26 mouse cellular contexts compared by ENCODE assay signal in genomic region chrX:153936111-153936510, GRCm38 (mm10).
DNase-seq lines count a peak whose midpoint lies in the region; ATAC-seq and TF ChIP-seq lines count a peak whose summit lies in the region.
"Had no signal": no experiment of that assay in that cellular context is flagged by ENCODE, and none has a peak within 500 bp of the region (broad histone marks: within the 10 kb centered on the region; RNA-seq: fewer than 3 reads in every experiment).

No protein-coding gene starts in this region.

- ATAC-seq in forebrain, embryonic 11.5 days (replicated peaks; ENCODE audit: low FRiP score), result no peak
- ATAC-seq in forebrain, embryonic 15.5 days (replicated peaks), result no peak
- no peak for ATAC-seq in liver, postnatal 0 days
- ATAC-seq in liver, embryonic 11.5 days (replicated peaks; ENCODE audit: low FRiP score), result no peak
- ATAC-seq: forebrain, embryonic 13.5 days; hindbrain, postnatal 0 days; inflammation-experienced regulatory T-cells, adult 6 months; Patski had no signal

- no peaks in the 10 kb centered on the region for H3K36me3 ChIP-seq in forebrain, embryonic 11.5 days (ENCODE audit: control insufficient read depth, insufficient read depth, low read length)
- H3K36me3 ChIP-seq in forebrain, embryonic 15.5 days, result no peaks in the 10 kb centered on the region
- H3K36me3 ChIP-seq in liver, postnatal 0 days (replicated peaks; ENCODE audit: insufficient read depth, low read length), result no peaks in the 10 kb centered on the region
- no peaks in the 10 kb centered on the region for H3K36me3 ChIP-seq in liver, embryonic 11.5 days (ENCODE audit: control insufficient read depth, insufficient read depth, low read length)
- H3K36me3 ChIP-seq: embryonic facial prominence, embryonic 12.5 days; embryonic facial prominence, embryonic 15.5 days; G1E; heart, embryonic 12.5 days; heart, embryonic 15.5 days had no signal

- no peaks in the 10 kb centered on the region for H3K9me3 ChIP-seq in forebrain, embryonic 11.5 days (ENCODE audit: control insufficient read depth, low read length)
- H3K9me3 ChIP-seq in forebrain, embryonic 15.5 days, result no peaks in the 10 kb centered on the region
- H3K9me3 ChIP-seq in liver, postnatal 0 days (ENCODE audit: low read length), result no peaks in the 10 kb centered on the region
- H3K9me3 ChIP-seq in liver, embryonic 11.5 days (ENCODE audit: control insufficient read depth, low read length), result no peaks in the 10 kb centered on the region; the same call in 1 of the 2 replicates
- H3K9me3 ChIP-seq: embryonic facial prominence, embryonic 12.5 days; embryonic facial prominence, embryonic 15.5 days; forebrain, embryonic 13.5 days; G1E; heart, embryonic 12.5 days; heart, embryonic 15.5 days had no signal

- H3K4me2 ChIP-seq in forebrain, embryonic 11.5 days (ENCODE audit: low read depth, low read length, severe bottlenecking), result no peak overlapping the region
- no peak overlapping the region for H3K4me2 ChIP-seq in forebrain, embryonic 15.5 days (replicated peaks)
- H3K4me2 ChIP-seq in liver, postnatal 0 days (ENCODE audit: low read depth, low read length), result no peak overlapping the region
- no peak overlapping the region for H3K4me2 ChIP-seq in liver, embryonic 11.5 days
- H3K4me2 ChIP-seq: embryonic facial prominence, embryonic 12.5 days; embryonic facial prominence, embryonic 15.5 days; forebrain, embryonic 13.5 days; heart, embryonic 12.5 days; heart, embryonic 15.5 days; hindbrain, embryonic 14.5 days had no signal

- 83% methylated on average over 3 of the region's 3 CpGs for WGBS in forebrain, embryonic 11.5 days
- 95% methylated on average over 3 of the region's 3 CpGs for WGBS in forebrain, embryonic 15.5 days
- 74% methylated on average over 3 of the region's 3 CpGs for WGBS in liver, postnatal 0 days (ENCODE audit: insufficient replicate concordance)
- WGBS in liver, embryonic 11.5 days, result 76% methylated on average over 3 of the region's 3 CpGs

- no peak for TF ChIP-seq EP300 in liver, postnatal 0 days (IDR thresholded peaks at IDR 0.05; ENCODE audit: low read depth)

- no peak overlapping the region for H3K9ac ChIP-seq in forebrain, embryonic 11.5 days (ENCODE audit: low read length)
- no peak overlapping the region for H3K9ac ChIP-seq in forebrain, embryonic 15.5 days (replicated peaks)
- H3K9ac ChIP-seq in liver, postnatal 0 days (replicated peaks), result no peak overlapping the region
- no peak overlapping the region for H3K9ac ChIP-seq in liver, embryonic 11.5 days (ENCODE audit: low read depth, low read length)
- H3K9ac ChIP-seq: embryonic facial prominence, embryonic 12.5 days; embryonic facial prominence, embryonic 15.5 days; forebrain, embryonic 13.5 days; heart, embryonic 12.5 days; heart, embryonic 15.5 days; hindbrain, embryonic 14.5 days had no signal

- DNase-seq in forebrain, embryonic 11.5 days (ENCODE audit: low spot score), result peak; percentile 33
- peak; percentile 2 for DNase-seq in liver, postnatal 0 days
- DNase-seq in liver, embryonic 11.5 days (ENCODE audit: low spot score), result no peak
- DNase-seq in urinary bladder, adult 2 months (ENCODE audit: low spot score), result peak; percentile 11
- no peak for DNase-seq in urinary bladder, postnatal 14 days (ENCODE audit: low spot score)
- no peak for DNase-seq in lung, postnatal 25 days (ENCODE audit: low spot score)
- DNase-seq: adrenal gland, postnatal 10 days; adrenal gland, postnatal 36 days; B cell, adult 2 months; cerebellum, adult 18-20 months; cerebellum, adult 9-10 months; cerebellum, postnatal 14 days; gastrocnemius, postnatal 25 days; heart, postnatal 10 days had no signal

- H3K27me3 ChIP-seq in forebrain, embryonic 11.5 days (ENCODE audit: control insufficient read depth, insufficient read depth, low read length), result no peaks in the 10 kb centered on the region
- no peaks in the 10 kb centered on the region for H3K27me3 ChIP-seq in forebrain, embryonic 15.5 days
- no peaks in the 10 kb centered on the region for H3K27me3 ChIP-seq in liver, postnatal 0 days (ENCODE audit: insufficient read depth, low read length)
- no peaks in the 10 kb centered on the region for H3K27me3 ChIP-seq in liver, embryonic 11.5 days (replicated peaks; ENCODE audit: control insufficient read depth, insufficient read depth, low read length)
- H3K27me3 ChIP-seq: CH12.LX; embryonic facial prominence, embryonic 12.5 days; embryonic facial prominence, embryonic 15.5 days; forebrain, embryonic 13.5 days; heart, embryonic 12.5 days; heart, embryonic 15.5 days; Patski had no signal

- H3K4me1 ChIP-seq in forebrain, embryonic 11.5 days (replicated peaks; ENCODE audit: control insufficient read depth, insufficient read depth, low read length), result no peaks in the 10 kb centered on the region
- H3K4me1 ChIP-seq in forebrain, embryonic 15.5 days, result no peaks in the 10 kb centered on the region
- no peaks in the 10 kb centered on the region for H3K4me1 ChIP-seq in liver, postnatal 0 days (ENCODE audit: insufficient read depth)
- H3K4me1 ChIP-seq in liver, embryonic 11.5 days (replicated peaks; ENCODE audit: control insufficient read depth, insufficient read depth, low read length), result no peaks in the 10 kb centered on the region
- H3K4me1 ChIP-seq: embryonic facial prominence, embryonic 12.5 days; embryonic facial prominence, embryonic 15.5 days; forebrain, embryonic 13.5 days; heart, embryonic 12.5 days; heart, embryonic 15.5 days had no signal

- no peak overlapping the region for H3K27ac ChIP-seq in forebrain, embryonic 11.5 days (ENCODE audit: low read depth, low read length)
- H3K27ac ChIP-seq in forebrain, embryonic 15.5 days (replicated peaks), result no peak overlapping the region
- H3K27ac ChIP-seq in liver, postnatal 0 days (ENCODE audit: low read depth), result no peak overlapping the region
- H3K27ac ChIP-seq in liver, embryonic 11.5 days (ENCODE audit: low read depth, low read length), result no peak overlapping the region
- H3K27ac ChIP-seq: embryonic facial prominence, embryonic 12.5 days; embryonic facial prominence, embryonic 15.5 days; forebrain, embryonic 13.5 days; heart, embryonic 15.5 days; hindbrain, embryonic 14.5 days; hindbrain, postnatal 0 days had no signal

- TF ChIP-seq CTCF in liver, postnatal 0 days (IDR thresholded peaks at IDR 0.05; ENCODE audit: low read depth), result no peak

- no peak overlapping the region for H3K4me3 ChIP-seq in forebrain, embryonic 11.5 days (ENCODE audit: low read depth, low read length)
- H3K4me3 ChIP-seq in forebrain, embryonic 15.5 days, result no peak overlapping the region
- H3K4me3 ChIP-seq in liver, postnatal 0 days (ENCODE audit: low read depth, low read length), result no peak overlapping the region
- H3K4me3 ChIP-seq in liver, embryonic 11.5 days (ENCODE audit: low read depth, low read length), result no peak overlapping the region
- H3K4me3 ChIP-seq: embryonic facial prominence, embryonic 12.5 days; embryonic facial prominence, embryonic 15.5 days; forebrain, embryonic 13.5 days; heart, embryonic 12.5 days; heart, embryonic 15.5 days had no signal

Comparison
In these comparisons a context has a peak if more than half of its experiments do, and no peak if none do; other contexts are left out.
1. DNase-seq: peak in forebrain, embryonic 11.5 days (single experiment), liver, postnatal 0 days (single experiment) and urinary bladder, adult 2 months (single experiment); none in liver, embryonic 11.5 days (single experiment), urinary bladder, postnatal 14 days (single experiment) and lung, postnatal 25 days (single experiment).